Mouse (Mus musculus) embryonic stem cell, embryonic (primary cell): Measurements from ENCODE around the gene Commd3.

Experiments used
- CTCF ChIA-PET, 4 experiments: fragments of 300-600 bp in 2 of 4; fragments of 350-600 bp in 2 of 4; sonication (Branson Sonifier 250); formaldehyde crosslinking; loops; one replicate each; lab custom pipeline; 2022; ENCODE audit warnings: inconsistent platforms in 2 of 4; lab: Charles Lee
- POLR2A ChIA-PET, 4 experiments: fragments of 300-600 bp in 2 of 4; fragments of 350-600 bp in 2 of 4; sonication (Branson Sonifier 250); formaldehyde crosslinking; loops; one replicate each; lab custom pipeline; 2022; ENCODE audit warnings: antibody characterized with exemption in 4 of 4, inconsistent platforms in 1 of 4; lab: Charles Lee

Commd3 gene

GRCm38 (mm10) chr2:18672133-18672765, at the start of gene Commd3:
TSS of gene Commd3 (plus strand) at chr2:18672384.
- CTCF ChIA-PET = interaction anchor here in 1 of 4 experiments (0.5 kb wide), 1 partner anchor 649 kb away, joined by 4 read pairs; no protein-coding TSS in a partner anchor
- POLR2A ChIA-PET = interaction anchor here (0.6 to 1.7 kb wide), 22 partner anchors 9 to 709 kb away, joined by 3 to 8 read pairs (median 3); partner anchors contain the start of genes Spag6 (in 3 of the 4) and Dnajc1 (in 2 of the 4)

- POLR2A ChIA-PET = no interaction called here
- CTCF ChIA-PET = no interaction called here
These were observed 49.0 kb upstream of the Commd3 start for GRCm38 (mm10) chr2:18623219-18623618.

DNA sequence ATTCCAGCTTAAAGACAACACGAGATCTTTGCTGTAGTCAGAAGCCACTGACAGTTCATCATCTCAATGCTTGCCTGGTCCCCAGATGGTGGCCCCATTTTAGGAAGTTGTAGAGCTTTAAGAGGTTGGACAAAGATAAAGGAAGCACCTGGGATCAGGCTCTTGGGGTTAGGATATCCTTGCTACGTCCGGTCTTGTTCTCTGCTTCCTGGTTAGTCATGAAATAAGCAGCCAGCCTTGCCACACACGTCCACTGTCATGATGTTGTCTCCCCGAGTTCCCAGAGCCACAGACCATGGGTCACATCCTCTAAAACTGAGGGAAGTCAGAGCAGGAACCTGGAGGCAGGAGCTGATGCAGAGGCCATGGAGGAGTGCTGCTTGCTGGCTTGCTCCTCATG, 41.6 kb upstream of the Commd3 start:
- ChIA-PET POLR2A (no interaction called here), CTCF (interaction anchor here in 1 of 4 experiments (0.7 kb wide), 1 partner anchor 186 kb away, joined by 4 read pairs; no protein-coding TSS in a partner anchor)

GRCm38 (mm10) chr2:18635052-18635451, 37.1 kb upstream of the Commd3 start:
- ChIA-PET CTCF (no interaction called here), POLR2A (no interaction called here)

- ChIA-PET POLR2A (interaction anchor here in 1 of 4 experiments (0.6 to 0.7 kb wide), 2 partner anchors 468 to 487 kb away, joined by 3 to 5 read pairs; no protein-coding TSS in a partner anchor), CTCF (interaction anchor here in 1 of 4 experiments (0.6 to 0.7 kb wide), 2 partner anchors 140 to 266 kb away, joined by 5 read pairs; no protein-coding TSS in a partner anchor)
These were observed 23.6 kb upstream of the Commd3 start for GRCm38 (mm10) chr2:18648563-18648962.

GRCm38 (mm10) chr2:18654821-18655220, 17.4 kb upstream of the Commd3 start:
- ChIA-PET POLR2A (no interaction called here), CTCF (no interaction called here)

DNA sequence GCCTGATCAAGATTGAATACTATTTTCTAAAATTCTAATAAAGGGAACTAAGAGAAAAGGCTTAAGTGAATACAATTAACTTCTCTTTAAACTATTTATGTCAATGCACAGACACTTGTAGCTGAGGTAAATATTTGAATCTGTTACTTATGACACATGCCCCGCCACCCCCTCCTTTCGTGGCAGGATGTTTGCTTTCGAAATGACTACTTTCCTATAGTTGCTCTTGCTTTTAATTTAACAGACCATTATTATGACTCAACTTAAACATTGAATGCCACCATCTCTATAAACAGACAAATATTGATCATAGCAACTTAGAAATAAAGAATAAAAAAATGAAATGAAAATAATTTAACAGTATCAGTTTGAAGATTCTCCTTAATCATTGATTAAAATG, 8.2 kb upstream of the Commd3 start:
- ChIA-PET POLR2A (no interaction called here), CTCF (no interaction called here)

DNA sequence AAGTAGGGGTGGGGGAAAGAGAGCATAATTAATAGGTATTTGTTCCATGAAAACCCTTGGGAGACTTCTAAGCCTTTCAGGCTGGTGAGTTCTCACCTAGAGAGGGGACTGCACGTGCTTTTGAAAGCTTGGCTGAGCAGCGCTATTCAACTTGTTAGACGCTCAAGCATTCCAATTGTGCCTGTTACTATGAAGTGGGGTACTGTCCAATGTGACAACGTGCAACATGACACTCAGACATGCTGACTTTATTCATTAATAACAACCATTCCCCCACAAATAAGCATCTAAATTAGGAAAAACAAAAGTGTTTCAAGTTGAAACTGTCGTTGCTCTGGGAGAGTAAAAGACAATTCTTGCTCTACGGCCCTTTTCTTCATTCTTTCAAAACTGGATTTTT, 1.1 kb upstream of the Commd3 start:
- CTCF ChIA-PET = no interaction called here
- POLR2A ChIA-PET = interaction anchor here in 2 of 4 experiments (0.6 to 1.7 kb wide), 2 partner anchors 18 to 652 kb away, joined by 8 read pairs; no protein-coding TSS in a partner anchor

DNA sequence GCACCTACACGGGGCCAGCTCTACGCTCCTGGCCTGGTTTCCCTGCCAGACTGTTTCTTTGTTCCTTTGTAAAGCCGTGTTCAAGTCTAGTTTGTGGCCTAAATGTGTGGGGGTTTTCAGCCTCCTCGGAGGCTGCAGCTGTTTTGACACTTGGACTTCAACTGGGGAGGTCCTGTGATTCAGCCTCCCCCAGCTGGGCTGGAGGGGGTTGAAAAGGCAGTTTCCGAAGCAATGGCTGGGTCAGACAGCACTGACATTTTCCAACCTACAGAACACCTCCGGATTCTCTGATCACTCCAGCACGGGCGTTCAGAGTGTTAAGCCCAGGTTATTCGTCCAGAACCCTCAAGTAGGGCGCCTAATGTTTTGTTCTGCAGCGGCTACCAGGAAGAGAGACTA, 581 bp downstream of the Commd3 start:
- POLR2A ChIA-PET = interaction anchor here (0.6 to 1.7 kb wide), 16 partner anchors 8 to 708 kb away, joined by 3 to 8 read pairs (median 3); partner anchors contain the start of genes Dnajc1 (in 2 of the 4) and Spag6 (in 2 of the 4)
- CTCF ChIA-PET = interaction anchor here in 1 of 4 experiments (0.5 to 0.6 kb wide), 2 partner anchors 328 to 648 kb away, joined by 3 to 4 read pairs; no protein-coding TSS in a partner anchor

- CTCF ChIA-PET = interaction anchor here in 1 of 4 experiments (0.6 kb wide), 1 partner anchor 40 kb away, joined by 5 read pairs; no protein-coding TSS in a partner anchor
- POLR2A ChIA-PET = interaction anchor here in 2 of 4 experiments (0.6 kb wide), 2 partner anchors 220 to 289 kb away, joined by 3 to 4 read pairs; no protein-coding TSS in a partner anchor
These were observed 1.6 kb downstream of the Commd3 start for GRCm38 (mm10) chr2:18673766-18674165.

DNA sequence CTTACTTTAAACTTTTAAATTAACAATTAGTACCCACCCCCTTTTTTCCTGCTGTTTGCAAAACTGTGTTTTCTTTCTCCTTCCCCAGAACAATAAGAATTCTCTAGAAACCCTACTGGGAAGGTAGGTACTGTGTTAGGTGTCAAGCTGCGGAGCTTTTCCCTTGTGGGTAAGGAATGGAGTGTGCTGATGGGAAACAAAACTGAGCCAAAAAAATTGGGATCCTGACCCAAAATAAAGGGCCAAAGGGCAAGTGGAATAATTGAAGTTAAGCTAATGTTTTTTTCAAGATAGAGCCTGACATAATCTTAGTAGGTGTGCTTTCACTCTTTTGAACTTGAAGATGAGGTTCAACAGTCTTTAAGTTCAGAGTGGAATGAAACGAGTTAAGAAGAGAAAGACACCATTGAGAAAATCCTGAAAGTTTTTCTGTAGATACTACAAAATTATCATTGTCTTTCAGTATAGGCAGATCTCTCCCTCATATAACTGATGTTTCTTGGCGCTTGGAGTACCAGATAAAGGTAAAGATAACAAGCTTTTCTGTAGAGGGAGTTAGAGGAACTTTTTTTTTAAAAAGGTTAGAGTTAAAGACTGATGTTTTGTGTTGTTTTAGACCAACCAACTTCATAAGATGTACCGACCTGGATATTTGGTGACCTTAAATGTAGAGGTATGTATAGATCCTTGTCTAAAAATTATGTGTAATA, 2.2 kb downstream of the Commd3 start:
- POLR2A ChIA-PET = no interaction called here
- CTCF ChIA-PET = no interaction called here

- CTCF ChIA-PET = no interaction called here
- POLR2A ChIA-PET = interaction anchor here in 1 of 4 experiments (0.6 kb wide), 1 partner anchor 279 kb away, joined by 8 read pairs; no protein-coding TSS in a partner anchor
These were observed 3.7 kb downstream of the Commd3 start for GRCm38 (mm10) chr2:18675681-18676456.

DNA sequence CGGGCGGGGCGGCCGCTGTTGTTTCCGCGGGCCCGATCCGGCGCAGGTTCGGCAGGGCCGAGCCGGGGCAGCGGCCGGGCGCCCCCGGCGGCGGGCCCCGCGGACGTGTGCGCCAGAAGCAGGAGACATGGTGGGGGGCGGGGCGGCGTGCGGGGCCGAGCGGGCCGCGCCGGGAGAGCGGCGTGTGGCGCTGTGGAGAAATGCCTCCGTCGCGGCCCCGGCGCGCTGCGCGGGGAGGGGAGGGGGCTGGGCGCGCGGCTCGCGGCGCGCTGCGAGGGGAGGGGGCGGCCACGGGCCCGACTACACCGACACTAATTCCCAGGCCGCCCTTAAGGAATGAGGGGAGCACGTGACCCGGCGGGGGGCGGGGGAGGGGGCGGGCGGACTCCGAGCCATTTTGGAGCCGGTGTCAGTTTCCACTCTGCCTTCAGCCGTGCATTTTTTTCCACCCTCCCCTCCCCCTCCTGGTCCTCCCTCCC, 4.3 kb downstream of the Commd3 start:
- CTCF ChIA-PET = no interaction called here
- POLR2A ChIA-PET = no interaction called here

GRCm38 (mm10) chr2:18676936-18677491, 4.8 kb downstream of the Commd3 start, which contains the start of gene Bmi1:
TSS of gene Bmi1 (plus strand) at chr2:18677018.
- POLR2A ChIA-PET = no interaction called here
- CTCF ChIA-PET = no interaction called here

GRCm38 (mm10) chr2:18677631-18678471, 5.7 kb downstream of the Commd3 start:
- POLR2A ChIA-PET = interaction anchor here in 2 of 4 experiments (0.9 to 1.6 kb wide), 3 partner anchors 11 to 90 kb away, joined by 3 read pairs; no protein-coding TSS in a partner anchor
- CTCF ChIA-PET = interaction anchor here in 1 of 4 experiments (0.6 kb wide), 1 partner anchor 534 kb away, joined by 4 read pairs; no protein-coding TSS in a partner anchor

GRCm38 (mm10) chr2:18679701-18680100, 7.5 kb downstream of the Commd3 start:
- ChIA-PET POLR2A (interaction anchor here in 1 of 4 experiments (1.2 kb wide), 1 partner anchor 9 kb away, joined by 9 read pairs; no protein-coding TSS in a partner anchor), CTCF (no interaction called here)

- ChIA-PET POLR2A (interaction anchor here in 2 of 4 experiments (1.4 to 2.7 kb wide), 3 partner anchors 8 to 10 kb away, joined by 5 to 8 read pairs (median 5); partner anchors contain the start of gene Commd3 (in 2 of the 2)), CTCF (no interaction called here)
These were observed 8.3 kb downstream of the Commd3 start for GRCm38 (mm10) chr2:18680501-18680900.
